Mouse (Mus musculus) erythroblast, adult 5-6 weeks (primary cell): ENCODE results near the gene Clic4. TPM values are rescaled to one million over a fixed set of nuclear protein-coding genes. Genes with fewer than 3 reads are reported as not detected.

Source experiments
- ATAC-seq: replicated peaks from 2 replicates; pipeline ENCODE4 v1.8.0; 2016; ENCODE audit warnings: moderate number of reproducible peaks, mild to moderate bottlenecking, moderate TSS enrichment, inconsistent platforms; ENCODE audit not compliant: poor library complexity, low FRiP score, severe bottlenecking
- total RNA-seq, 2 experiments: library from RNA; stranded (forward) in 1 of 2; stranded (reverse) in 1 of 2; fragments of 150-400 nt in 1 of 2; fragments of 200-764, 138-1000 nt in 1 of 2; gene quantifications; 2 replicates each; pipeline versions ENCODE4 v1.2.3 to v1.2.4; 2015 to 2017; ENCODE audit warnings: low replicate concordance in 2 of 2

Clic4 gene
- total RNA-seq, 2 experiments from 2014 or later: 24.6 to 44.6 TPM

- no peak for ATAC-seq
These were observed 106.0 kb downstream of the Clic4 start for GRCm38 (mm10) chr4:135166413-135167225.

GRCm38 (mm10) chr4:135165761-135166160 is 106.9 kb downstream of the Clic4 start:
- ATAC-seq: no peak

Other genes starting within 250 kb of the Clic4 start
- gene Runx3, start 152.2 kb downstream of the Clic4 start, total RNA-seq (2015; ENCODE audit: low replicate concordance): 7.3 and 9.8 TPM in 2 replicates
- 0.51 and 0.84 TPM in 2 replicates for gene Runx3, start 152.2 kb downstream of the Clic4 start, total RNA-seq (2017; ENCODE audit: low replicate concordance)
- gene Srrm1, start 80.5 kb upstream of the Clic4 start, total RNA-seq (2015; ENCODE audit: low replicate concordance): 63.4 and 116 TPM in 2 replicates
- 91.7 and 120 TPM in 2 replicates for gene Srrm1, start 80.5 kb upstream of the Clic4 start, total RNA-seq (2017; ENCODE audit: low replicate concordance)
- not detected in 2 replicates for gene Ncmap, start 125.4 kb upstream of the Clic4 start, total RNA-seq (2015; ENCODE audit: low replicate concordance)
- not detected in 2 replicates for gene Ncmap, start 125.4 kb upstream of the Clic4 start, total RNA-seq (2017; ENCODE audit: low replicate concordance)
- 1.5 and 5.0 TPM in 2 replicates for gene Rcan3, start 161.0 kb upstream of the Clic4 start, total RNA-seq (2015; ENCODE audit: low replicate concordance)
- 4.1 and 5.7 TPM in 2 replicates for gene Rcan3, start 161.0 kb upstream of the Clic4 start, total RNA-seq (2017; ENCODE audit: low replicate concordance)
- gene Stpg1, start 222.0 kb upstream of the Clic4 start, total RNA-seq (2015; ENCODE audit: low replicate concordance): not detected in 2 replicates
- not detected in 2 replicates for gene Stpg1, start 222.0 kb upstream of the Clic4 start, total RNA-seq (2017; ENCODE audit: low replicate concordance)
- gene Nipal3, start 222.2 kb upstream of the Clic4 start, total RNA-seq (2015; ENCODE audit: low replicate concordance): 33.9 and 40.3 TPM in 2 replicates
- gene Nipal3, start 222.2 kb upstream of the Clic4 start, total RNA-seq (2017; ENCODE audit: low replicate concordance): 64.3 and 130 TPM in 2 replicates